Mouse (Mus musculus) kidney, adult 2 months (tissue): Measurements from ENCODE around the gene Ctse. TPM values are rescaled to one million over a fixed set of nuclear protein-coding genes. Genes with fewer than 3 reads are reported as not detected.

ENCODE experiments used
- DNase-seq: peaks from one replicate; pipeline ENCODE4 v3.0.0; 2021
- H3K27ac ChIP-seq: fragments of 200-500 bp; 2 replicates; pipeline ENCODE4 v1.5.1; 2012; ENCODE audit warnings: low read depth, low read length, control low read depth, inconsistent platforms; ENCODE audit not compliant: insufficient read depth
- H3K27me3 ChIP-seq: fragments of 200-500 bp; replicated peaks from 2 replicates; pipeline ENCODE4 v1.6.1; 2012; ENCODE audit warnings: mild to moderate bottlenecking, moderate library complexity, low read length, inconsistent platforms; ENCODE audit not compliant: control insufficient read depth, insufficient read depth
- H3K36me3 ChIP-seq: fragments of 200-500 bp; 2 replicates; pipeline ENCODE4 v1.6.1; 2012; ENCODE audit warnings: mild to moderate bottlenecking, moderate library complexity, low read length, inconsistent platforms; ENCODE audit not compliant: control insufficient read depth, insufficient read depth
- H3K4me1 ChIP-seq: fragments of 200-500 bp; 2 replicates; pipeline ENCODE4 v1.6.1; 2011; ENCODE audit warnings: low read length; ENCODE audit not compliant: control insufficient read depth, insufficient read depth
- H3K4me3 ChIP-seq: fragments of 200-500 bp; 2 replicates; pipeline ENCODE4 v1.5.1; 2011; ENCODE audit warnings: mild to moderate bottlenecking, low read depth, low read length, control low read depth; ENCODE audit not compliant: insufficient read depth
- CTCF ChIP-seq: fragments of 200-500 bp; conservative IDR thresholded peaks from 2 replicates; pipeline ENCODE4 v1.5.1; 2011; ENCODE audit warnings: low read depth, mild to moderate bottlenecking, control low read depth, low read length, moderate library complexity, mixed read lengths; ENCODE audit not compliant: insufficient read depth, insufficient read length
- POLR2A ChIP-seq: fragments of 200-500 bp; IDR thresholded peaks from one replicate; pipeline ENCODE4 v1.6.1; 2011; ENCODE audit warnings: low read depth, low read length, control low read depth
- WGBS: fragments of 180-500 bp; shearing (Covaris S2); methylation state at CpG from one replicate; pipeline ENCODE4 v1.1.7; 2018; 5-methylcytosine and 5-hydroxymethylcytosine counted together
- polyA plus RNA-seq: library from polyadenylated mRNA; depleted of rRNA; stranded (reverse); fragments of >200 nt; gene quantifications from 2 replicates; pipeline ENCODE4 v1.2.3, GENCODE M21; 2012

The Ctse gene
- polyA plus RNA-seq, 1 experiment = 1.8 TPM

- TF ChIP-seq POLR2A (no peak), CTCF (no peak)
- no peaks in the 10 kb centered on the region for H3K36me3 ChIP-seq
- H3K4me3 ChIP-seq = no peak overlapping the region
- H3K4me1 ChIP-seq = no peaks in the 10 kb centered on the region
- WGBS = 88% methylated on average over 5 of the region's 5 CpGs
- H3K27me3 ChIP-seq = no peaks in the 10 kb centered on the region
- no peak for DNase-seq
- H3K27ac ChIP-seq = no peak overlapping the region
These were observed 63.3 kb downstream of the Ctse start for GRCm38 (mm10) chr1:131701391-131701790.

GRCm38 (mm10) chr1:131702094-131702766, 64.1 kb downstream of the Ctse start:
- 62% methylated on average over 8 of the region's 8 CpGs for WGBS

GRCm38 (mm10) chr1:131703482-131703881, 65.4 kb downstream of the Ctse start:
- TF ChIP-seq CTCF (no peak), POLR2A (no peak)
- 81% methylated on average over 2 of the region's 2 CpGs for WGBS
- no peaks in the 10 kb centered on the region for H3K27me3 ChIP-seq
- no peak overlapping the region for H3K27ac ChIP-seq
- no peaks in the 10 kb centered on the region for H3K36me3 ChIP-seq
- no peaks in the 10 kb centered on the region for H3K4me1 ChIP-seq
- no peak for DNase-seq
- no peak overlapping the region for H3K4me3 ChIP-seq

More at GRCm38 (mm10) chr1:131702094-131702766, 64.1 kb downstream of the Ctse start:
- H3K4me1 ChIP-seq = no peaks in the 10 kb centered on the region
- no peak overlapping the region for H3K4me3 ChIP-seq
- no peaks in the 10 kb centered on the region for H3K36me3 ChIP-seq
- H3K27me3 ChIP-seq = no peaks in the 10 kb centered on the region
- TF ChIP-seq POLR2A (no peak), CTCF (no peak)
- no peak overlapping the region for H3K27ac ChIP-seq
- DNase-seq = no peak

- no peaks in the 10 kb centered on the region for H3K4me1 ChIP-seq
- WGBS = 16% methylated on average over 4 of the region's 4 CpGs
- DNase-seq = peak; percentile 73
These were observed 70.2 kb downstream of the Ctse start for GRCm38 (mm10) chr1:131708338-131708737.

GRCm38 (mm10) chr1:131711518-131711917, 73.4 kb downstream of the Ctse start:
- no peaks in the 10 kb centered on the region for H3K36me3 ChIP-seq
- no peak for DNase-seq
- H3K27me3 ChIP-seq = no peaks in the 10 kb centered on the region
- no peak overlapping the region for H3K27ac ChIP-seq
- TF ChIP-seq POLR2A (no peak), CTCF (no peak)
- WGBS = 78% methylated on average over 10 of the region's 10 CpGs
- no peak overlapping the region for H3K4me3 ChIP-seq
- no peaks in the 10 kb centered on the region for H3K4me1 ChIP-seq

More at GRCm38 (mm10) chr1:131708338-131708737, 70.2 kb downstream of the Ctse start:
- H3K27ac ChIP-seq = no peak overlapping the region
- no peaks in the 10 kb centered on the region for H3K27me3 ChIP-seq
- no peak for TF ChIP-seq POLR2A
- peak; percentile 92 for TF ChIP-seq CTCF
- no peak overlapping the region for H3K4me3 ChIP-seq
- H3K36me3 ChIP-seq = no peaks in the 10 kb centered on the region

GRCm38 (mm10) chr1:131712386-131712785, 74.3 kb downstream of the Ctse start:
- TF ChIP-seq CTCF = peak; percentile 72
- TF ChIP-seq POLR2A = no peak
- no peaks in the 10 kb centered on the region for H3K27me3 ChIP-seq
- no peak overlapping the region for H3K27ac ChIP-seq
- no peaks in the 10 kb centered on the region for H3K4me1 ChIP-seq
- H3K4me3 ChIP-seq = no peak overlapping the region
- DNase-seq = peak; percentile 86
- H3K36me3 ChIP-seq = no peaks in the 10 kb centered on the region
- WGBS = 22% methylated on average over 2 of the region's 2 CpGs

GRCm38 (mm10) chr1:131714388-131715337, 76.6 kb downstream of the Ctse start:
- no peaks in the 10 kb centered on the region for H3K4me1 ChIP-seq
- TF ChIP-seq POLR2A (no peak), CTCF (no peak)
- WGBS = 79% methylated on average over 20 of the region's 20 CpGs
- no peak for DNase-seq
- H3K36me3 ChIP-seq = no peaks in the 10 kb centered on the region
- H3K27ac ChIP-seq = no peak overlapping the region
- no peaks in the 10 kb centered on the region for H3K27me3 ChIP-seq
- H3K4me3 ChIP-seq = no peak overlapping the region
